Mouse (Mus musculus) forebrain, embryonic 16.5 days (tissue): ENCODE measurements at regions not wholly inside any gene's neighbourhood (a gene's known extent, or its start where the extent isn't known, plus 50 kb on each side); places are given as distances from the start of the nearest gene placed in this dataset.

ENCODE experiments used
- ATAC-seq: fragments of 200-750 bp; cut with Nextera tagmentation; 2 replicates; pipeline ENCODE4 v1.8.0; 2017; ENCODE audit warnings: mild to moderate bottlenecking, moderate library complexity
- H3K27ac ChIP-seq: fragments of 300-500 bp; sonication (generic); 2 replicates; pipeline ENCODE4 v1.5.1; 2014; ENCODE audit warnings: low read length, control low read depth
- H3K27me3 ChIP-seq: fragments of 300-500 bp; sonication (generic); replicated peaks from 2 replicates; pipeline ENCODE4 v1.6.1; 2014; ENCODE audit warnings: low read length; ENCODE audit not compliant: control insufficient read depth, insufficient read depth
- H3K36me3 ChIP-seq: fragments of 300-500 bp; sonication (generic); 2 replicates; pipeline ENCODE4 v1.6.1; 2014; ENCODE audit not compliant: control insufficient read depth, insufficient read depth
- H3K4me1 ChIP-seq: fragments of 300-500 bp; sonication (generic); replicated peaks from 2 replicates; pipeline ENCODE4 v1.6.1; 2014; ENCODE audit warnings: low read length; ENCODE audit not compliant: control insufficient read depth, insufficient read depth
- H3K4me2 ChIP-seq: fragments of 300-500 bp; sonication (generic); 2 replicates; pipeline ENCODE4 v1.6.1; 2014; ENCODE audit warnings: mild to moderate bottlenecking, low read length, control low read depth
- H3K4me3 ChIP-seq: fragments of 300-500 bp; sonication (generic); replicated peaks from 2 replicates; pipeline ENCODE4 v1.5.1; 2014; ENCODE audit warnings: mild to moderate bottlenecking, low read length, control low read depth
- H3K9ac ChIP-seq: fragments of 300-500 bp; sonication (generic); replicated peaks from 2 replicates; pipeline ENCODE4 v1.6.1; 2014; ENCODE audit warnings: low read depth, low read length, control low read depth
- H3K9me3 ChIP-seq: fragments of 300-500 bp; sonication (generic); 2 replicates; pipeline ENCODE4 v1.6.1; 2016; ENCODE audit warnings: low read length; ENCODE audit not compliant: control insufficient read depth
- WGBS: fragments of 180-500 bp; shearing (Covaris S2); extraction: QIAGEN DNeasy Blood & Tissue Kit; methylation state at CpG from one replicate; pipeline ENCODE4 v1.1.7; 2014; 5-methylcytosine and 5-hydroxymethylcytosine counted together

- Histone ChIP-seq H3K4me2 (no peak overlapping the region), H3K36me3 (no peaks in the 10 kb centered on the region), H3K4me3 (no peak overlapping the region), H3K9me3 (no peaks in the 10 kb centered on the region), H3K27me3 (no peaks in the 10 kb centered on the region), H3K27ac (no peak overlapping the region), H3K4me1 (no peaks in the 10 kb centered on the region), H3K9ac (no peak overlapping the region)
- no peak for ATAC-seq
- WGBS = 70% methylated on average over 4 of the region's 4 CpGs
Observed at GRCm38 (mm10) chr7:88960190-88960589, 443.8 kb downstream of the Tmem135 start.

DNA sequence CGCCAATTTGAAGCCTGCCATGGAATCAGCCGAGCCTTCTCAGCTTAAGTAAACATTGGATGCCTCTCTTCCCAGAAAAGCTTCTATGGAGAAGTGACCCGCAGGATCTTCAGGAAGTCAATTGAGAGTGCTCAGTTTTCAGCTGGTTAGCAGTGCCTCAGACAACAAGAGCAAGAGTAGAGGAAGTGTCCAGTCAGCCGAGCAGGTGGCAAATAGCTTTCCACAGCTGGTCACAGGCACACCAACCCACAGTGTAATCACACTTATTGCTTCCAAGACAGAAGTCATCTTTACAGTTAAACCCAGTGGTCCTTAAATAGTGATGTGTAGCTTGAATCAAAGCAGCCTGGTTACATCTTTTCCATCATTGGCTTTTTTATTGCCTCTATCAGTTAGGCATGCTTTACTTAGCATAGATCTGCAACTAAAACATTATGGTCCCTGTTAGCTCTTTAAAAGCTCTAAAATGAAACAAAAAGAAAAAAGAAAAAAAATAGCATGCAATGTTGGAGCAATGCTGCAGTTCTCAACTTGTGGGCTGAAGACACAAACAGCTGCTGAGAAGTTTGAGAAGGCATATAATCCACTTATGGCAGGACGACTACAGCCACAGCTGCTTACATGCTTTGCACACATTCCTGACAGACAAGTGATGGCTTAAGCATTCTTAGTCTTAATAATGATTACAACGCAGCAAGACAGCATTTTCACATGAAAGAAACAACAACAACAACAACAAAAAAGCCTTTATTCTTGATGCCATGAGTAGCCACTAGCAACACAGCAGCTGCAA lies 444.5 kb downstream of the Tmem135 start:
- Histone ChIP-seq H3K27me3 (no peaks in the 10 kb centered on the region), H3K4me3 (no peak overlapping the region), H3K9me3 (no peaks in the 10 kb centered on the region), H3K4me2 (no peak overlapping the region), H3K36me3 (no peaks in the 10 kb centered on the region), H3K9ac (no peak overlapping the region), H3K4me1 (no peaks in the 10 kb centered on the region), H3K27ac (no peak overlapping the region)
- no peak for ATAC-seq
- 72% methylated on average over 6 of the region's 6 CpGs for WGBS

- WGBS = 68% methylated on average over 3 of the region's 3 CpGs
- H3K4me3 ChIP-seq = no peak overlapping the region
- no peak for ATAC-seq
Observed at GRCm38 (mm10) chr7:88954978-88955377, 449.0 kb downstream of the Tmem135 start.

DNA sequence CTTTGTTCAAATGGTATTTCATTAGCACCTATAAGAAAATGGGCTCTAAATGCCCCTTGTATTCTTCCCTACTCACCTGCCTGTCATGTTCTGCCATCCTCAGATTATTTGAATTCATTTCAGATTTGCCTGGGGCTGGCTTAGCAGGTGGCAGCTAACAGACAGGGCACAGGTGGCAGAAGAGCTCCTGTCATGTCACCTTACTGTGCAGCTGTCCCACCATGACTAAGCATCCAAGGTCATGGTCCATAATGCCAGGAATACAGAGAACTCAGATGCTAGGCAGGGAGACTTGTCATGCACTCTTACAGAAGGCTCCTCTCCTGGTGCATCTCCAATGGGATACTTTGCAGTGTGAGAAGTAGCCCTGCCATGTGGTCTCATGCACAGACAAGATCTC lies 458.7 kb downstream of the Tmem135 start:
- Histone ChIP-seq H3K9ac (no peak overlapping the region), H3K36me3 (no peaks in the 10 kb centered on the region), H3K4me1 (no peaks in the 10 kb centered on the region), H3K4me2 (no peak overlapping the region), H3K4me3 (no peak overlapping the region), H3K27ac (no peak overlapping the region), H3K9me3 (no peaks in the 10 kb centered on the region), H3K27me3 (no peaks in the 10 kb centered on the region)
- ATAC-seq = no peak

More at GRCm38 (mm10) chr7:88954978-88955377, 449.0 kb downstream of the Tmem135 start:
- H3K9me3 ChIP-seq = no peaks in the 10 kb centered on the region
- no peak overlapping the region for H3K27ac ChIP-seq
- no peak overlapping the region for H3K4me2 ChIP-seq
- H3K9ac ChIP-seq = no peak overlapping the region
- H3K27me3 ChIP-seq = no peaks in the 10 kb centered on the region
- H3K4me1 ChIP-seq = no peaks in the 10 kb centered on the region
- H3K36me3 ChIP-seq = no peaks in the 10 kb centered on the region

DNA sequence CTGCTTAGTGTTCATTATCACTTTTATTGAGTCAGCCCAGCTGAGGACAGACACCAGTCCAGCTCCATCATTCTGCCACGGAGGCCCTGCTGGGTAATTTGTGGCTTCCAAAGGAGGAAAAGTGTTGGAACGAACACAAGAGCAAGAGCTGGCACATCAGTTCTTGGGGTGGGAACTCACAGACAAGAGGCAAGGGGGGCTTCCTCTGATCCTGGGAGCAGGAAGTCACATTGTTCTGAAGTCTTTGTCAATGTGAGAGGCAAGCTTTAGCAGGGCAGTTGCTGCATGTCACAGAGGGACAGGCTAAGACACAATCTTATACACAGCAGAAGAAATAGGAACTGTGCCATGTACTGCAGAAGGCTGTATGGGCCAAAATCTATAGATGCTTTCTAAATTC lies 459.1 kb downstream of the Tmem135 start:
- Histone ChIP-seq H3K4me3 (no peak overlapping the region), H3K4me2 (no peak overlapping the region), H3K27me3 (no peaks in the 10 kb centered on the region), H3K9me3 (no peaks in the 10 kb centered on the region), H3K9ac (no peak overlapping the region), H3K4me1 (no peaks in the 10 kb centered on the region), H3K27ac (no peak overlapping the region), H3K36me3 (no peaks in the 10 kb centered on the region)
- ATAC-seq = no peak; the same call in 1 of the 2 replicates
- 34% methylated on average over 2 of the region's 2 CpGs for WGBS

DNA sequence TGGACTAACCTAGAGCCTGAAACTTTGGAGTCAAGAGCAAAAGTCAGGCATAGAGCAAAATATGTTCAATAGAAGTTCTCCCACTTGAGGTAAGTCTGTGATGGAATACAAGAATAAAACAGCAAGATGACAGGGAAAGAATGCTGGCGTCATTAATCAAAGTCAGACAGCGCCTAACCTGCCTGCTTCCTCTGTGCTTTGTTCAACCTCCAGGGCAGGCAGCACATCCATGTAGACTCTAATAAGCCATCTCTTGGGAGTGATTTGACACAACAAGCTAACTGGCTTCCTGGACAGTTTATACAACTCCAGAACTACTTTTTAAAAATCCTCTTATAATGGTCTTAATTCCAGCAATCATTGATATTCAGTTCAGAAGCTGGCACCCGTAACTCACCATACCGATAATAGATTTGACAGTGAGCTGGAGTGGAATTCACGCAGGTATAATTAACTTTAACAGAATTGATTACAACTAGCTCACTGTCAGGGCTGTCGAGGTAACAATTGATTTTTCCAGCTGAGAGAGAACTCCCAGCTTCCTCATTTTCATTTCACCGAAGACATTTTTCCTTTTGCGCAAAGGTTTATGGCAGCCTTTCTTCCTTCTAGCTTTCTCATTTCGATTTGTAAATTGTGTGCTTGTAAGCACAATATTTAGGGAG lies 462.6 kb downstream of the Tmem135 start:
- Histone ChIP-seq H3K4me1 (no peaks in the 10 kb centered on the region), H3K36me3 (no peaks in the 10 kb centered on the region), H3K9ac (no peak overlapping the region), H3K4me2 (no peak overlapping the region), H3K27me3 (no peaks in the 10 kb centered on the region), H3K27ac (no peak overlapping the region), H3K9me3 (no peaks in the 10 kb centered on the region), H3K4me3 (no peak overlapping the region)
- ATAC-seq = peak; percentile 64
- WGBS = 74% methylated on average over 9 of the region's 9 CpGs

GRCm38 (mm10) chr7:88940196-88940595 lies 463.8 kb downstream of the Tmem135 start:
- Histone ChIP-seq H3K36me3 (no peaks in the 10 kb centered on the region), H3K27ac (no peak overlapping the region), H3K4me2 (no peak overlapping the region), H3K27me3 (no peaks in the 10 kb centered on the region), H3K9ac (no peak overlapping the region), H3K9me3 (no peaks in the 10 kb centered on the region), H3K4me1 (no peaks in the 10 kb centered on the region), H3K4me3 (no peak overlapping the region)
- no peak for ATAC-seq
- 95% methylated on average over 2 of the region's 2 CpGs for WGBS

DNA sequence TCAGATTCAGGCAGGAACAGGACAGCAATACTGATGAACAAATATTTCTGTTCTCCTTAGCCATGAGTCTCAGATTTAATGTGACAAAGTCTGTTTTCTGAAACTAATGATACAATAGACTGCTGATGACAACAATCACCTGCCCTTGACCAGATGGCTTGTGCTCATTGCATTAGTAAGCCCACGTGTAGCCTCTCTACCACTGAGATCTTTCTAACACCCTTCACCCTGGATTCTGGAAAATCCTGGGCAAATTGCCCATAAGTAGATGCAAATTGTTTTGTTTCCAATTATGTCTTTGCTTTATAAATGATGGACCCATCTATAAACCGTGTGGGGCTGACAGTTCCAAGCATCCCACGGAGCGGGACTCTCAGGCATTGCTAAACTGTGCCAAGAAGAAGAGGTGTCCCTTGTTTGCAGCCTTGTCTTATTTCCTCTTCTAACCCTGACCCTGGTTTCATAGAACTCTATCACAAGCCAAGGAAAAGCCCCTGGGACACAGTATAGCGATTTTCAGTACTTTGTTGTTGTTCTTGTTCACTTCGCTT lies 475.7 kb downstream of the Tmem135 start:
- peak; percentile 61 for ATAC-seq
- H3K9me3 ChIP-seq = no peaks in the 10 kb centered on the region
- H3K9ac ChIP-seq = no peak overlapping the region
- H3K4me3 ChIP-seq = no peak overlapping the region
- no peaks in the 10 kb centered on the region for H3K27me3 ChIP-seq
- no peak overlapping the region for H3K27ac ChIP-seq
- no peaks in the 10 kb centered on the region for H3K36me3 ChIP-seq
- H3K4me1 ChIP-seq = no peaks in the 10 kb centered on the region
- WGBS = 69% methylated on average over 6 of the region's 6 CpGs
- H3K4me2 ChIP-seq = no peak overlapping the region
